Mouse (Mus musculus) kidney, embryonic 14.5 days (tissue): ENCODE data around the gene Zfp229. TPM values are rescaled to one million over a fixed set of nuclear protein-coding genes. Genes with fewer than 3 reads are reported as not detected.
A peak's percentile ranks its signal among the peaks of the same experiment; 100 is the strongest.
"Not testable (repeated sequence)": the region's sequence is repeated elsewhere in the genome, so short reads cannot be mapped to it uniquely, and the experiment has no call there.

Experiments
- ATAC-seq: fragments of 200-750 bp; cut with Nextera tagmentation; 2 replicates; pipeline ENCODE4 v1.8.0; 2017; ENCODE audit warnings: moderate number of reproducible peaks, mild to moderate bottlenecking, moderate TSS enrichment, moderate library complexity; ENCODE audit not compliant: low FRiP score, low TSS enrichment
- H3K27ac ChIP-seq: fragments of 300-500 bp; sonication (generic); 2 replicates; pipeline ENCODE4 v1.5.1; 2014; ENCODE audit warnings: low read depth, mild to moderate bottlenecking, low read length, moderate library complexity, mixed read lengths
- H3K27me3 ChIP-seq: fragments of 300-500 bp; sonication (generic); 2 replicates; pipeline ENCODE4 v1.6.1; 2014; ENCODE audit warnings: mild to moderate bottlenecking, low read length; ENCODE audit not compliant: control insufficient read depth, insufficient read depth
- H3K36me3 ChIP-seq: fragments of 300-500 bp; sonication (generic); 2 replicates; pipeline ENCODE4 v1.6.1; 2014; ENCODE audit warnings: low read length, mixed read lengths; ENCODE audit not compliant: control insufficient read depth, insufficient read depth
- H3K4me1 ChIP-seq: fragments of 300-500 bp; sonication (generic); 2 replicates; pipeline ENCODE4 v1.6.1; 2014; ENCODE audit warnings: low read length, mixed read lengths; ENCODE audit not compliant: control insufficient read depth, insufficient read depth
- H3K4me2 ChIP-seq: fragments of 300-500 bp; sonication (generic); replicated peaks from 2 replicates; pipeline ENCODE4 v1.6.1; 2014; ENCODE audit warnings: low read depth, mild to moderate bottlenecking, low read length
- H3K4me3 ChIP-seq: fragments of 300-500 bp; sonication (generic); 2 replicates; pipeline ENCODE4 v1.5.1; 2014; ENCODE audit warnings: mild to moderate bottlenecking, low read length
- H3K9ac ChIP-seq: fragments of 300-500 bp; sonication (generic); 2 replicates; pipeline ENCODE4 v1.6.1; 2014; ENCODE audit warnings: low read depth, mild to moderate bottlenecking, low read length, moderate library complexity
- H3K9me3 ChIP-seq: fragments of 300-500 bp; sonication (generic); 2 replicates; pipeline ENCODE4 v1.6.1; 2016; ENCODE audit warnings: low read length; ENCODE audit not compliant: control insufficient read depth
- WGBS: fragments of 180-500 bp; shearing (Covaris S2); extraction: QIAGEN DNeasy Blood & Tissue Kit; methylation state at CpG from one replicate; pipeline ENCODE4 v1.1.7; 2014; 5-methylcytosine and 5-hydroxymethylcytosine counted together
- polyA plus RNA-seq: library from polyadenylated mRNA; unstranded; fragments of >200 nt; fragmentation: Nextera tagmentation; extraction: Ambion mirVana; gene quantifications from 2 replicates; pipeline ENCODE4 v1.2.1, GENCODE M21; 2014

Zfp229 gene
- polyA plus RNA-seq, 1 experiment from 2014 or later: 8.8 TPM

DNA sequence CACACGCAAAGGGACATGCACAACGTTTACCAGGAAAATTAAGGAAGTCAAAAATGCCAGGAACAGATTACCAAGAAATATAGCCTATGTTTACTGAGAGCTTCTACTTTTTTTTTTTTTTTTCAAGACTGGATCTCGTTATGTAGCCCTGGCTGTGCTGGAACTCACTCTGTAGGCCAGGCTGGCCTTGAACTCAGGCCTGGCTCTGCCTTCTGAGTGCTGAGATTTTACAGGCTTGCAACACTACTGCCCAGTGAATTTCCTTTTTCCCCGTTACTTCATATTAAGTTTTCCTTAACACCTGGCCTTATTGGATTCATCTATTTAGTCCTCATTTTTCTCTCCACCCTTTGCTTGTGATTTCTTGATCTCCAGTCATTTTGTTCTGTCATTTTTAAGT is 2.5 kb downstream of the Zfp229 start:
- peak overlapping the region; percentile 78; the same call in 1 of the 2 replicates for H3K27ac ChIP-seq
- H3K36me3 ChIP-seq: peaks cover 6% of the 10 kb centered on the region; the same call in 1 of the 2 replicates
- H3K4me2 ChIP-seq: peak overlapping the region; percentile 39
- H3K9ac ChIP-seq: peak overlapping the region; percentile 75; the same call in 1 of the 2 replicates
- H3K9me3 ChIP-seq: no peaks in the 10 kb centered on the region
- peak overlapping the region; percentile 66 for H3K4me3 ChIP-seq
- H3K27me3 ChIP-seq: no peaks in the 10 kb centered on the region
- H3K4me1 ChIP-seq: no peaks in the 10 kb centered on the region
- WGBS: 88% methylated on average over 4 of the region's 4 CpGs
- no peak for ATAC-seq

DNA sequence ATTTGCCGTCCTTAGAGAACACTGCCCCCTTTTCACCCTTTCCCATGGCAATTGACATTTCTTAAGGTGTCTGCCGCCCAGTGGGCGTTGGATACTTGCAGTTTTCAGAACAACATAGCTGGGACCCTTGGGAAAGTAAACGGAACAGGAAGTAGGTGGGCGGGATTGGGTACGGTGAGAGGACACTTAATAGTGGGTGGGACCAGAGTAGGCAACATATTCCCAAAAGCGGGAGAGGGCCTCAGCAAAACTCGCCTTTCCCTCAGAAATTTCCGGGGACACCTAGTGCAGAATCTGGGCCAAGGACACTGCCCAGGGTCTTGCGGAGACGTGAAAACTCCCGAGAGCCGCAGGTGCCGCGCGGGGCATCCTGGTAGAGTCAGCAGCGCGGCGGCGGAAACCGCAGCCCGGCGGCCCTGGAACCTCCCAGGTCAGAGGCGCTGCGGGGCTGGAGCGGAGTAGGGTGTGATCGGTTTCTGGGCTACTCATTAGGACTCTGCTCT is 3.0 kb downstream of the Zfp229 start:
- Histone ChIP-seq H3K9ac (peak overlapping the region; percentile 75), H3K4me1 (no peaks in the 10 kb centered on the region), H3K27ac (peak overlapping the region; percentile 78), H3K4me3 (peak overlapping the region; percentile 66), H3K27me3 (no peaks in the 10 kb centered on the region), H3K4me2 (peak overlapping the region; percentile 39), H3K36me3 (peaks cover 9% of the 10 kb centered on the region; the same call in 1 of the 2 replicates), H3K9me3 (no peaks in the 10 kb centered on the region)
- peak; percentile 99 for ATAC-seq
- WGBS: under 1% methylated on average over 27 of the region's 27 CpGs

DNA sequence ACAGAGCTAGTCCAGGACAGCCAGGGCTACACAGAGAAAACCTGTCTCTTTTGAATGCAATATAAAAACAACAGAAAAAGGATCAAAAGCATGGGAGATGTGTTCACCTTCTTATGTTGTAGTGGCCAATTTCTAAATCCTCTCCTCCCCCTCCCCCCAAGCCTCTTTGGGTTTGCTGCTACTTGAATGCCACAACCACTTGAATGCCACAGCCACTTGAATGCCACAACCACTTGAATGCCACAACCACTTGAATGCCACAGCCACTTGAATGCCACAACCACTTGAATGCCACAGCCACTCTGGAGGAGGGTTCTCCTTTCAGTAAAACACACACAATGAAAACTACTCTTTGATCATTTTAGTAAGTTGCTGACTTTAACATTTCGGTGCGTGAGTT is 22.2 kb downstream of the Zfp229 start:
- H3K4me1 ChIP-seq: no peaks in the 10 kb centered on the region
- H3K27me3 ChIP-seq: no peaks in the 10 kb centered on the region
- H3K4me3 ChIP-seq: no peak overlapping the region
- WGBS: 87% methylated on average over 2 of the region's 2 CpGs
- H3K9ac ChIP-seq: no peak overlapping the region
- no peaks in the 10 kb centered on the region for H3K36me3 ChIP-seq
- no peak overlapping the region for H3K27ac ChIP-seq
- ATAC-seq: no peak
- H3K4me2 ChIP-seq: no peak overlapping the region
- no peaks in the 10 kb centered on the region for H3K9me3 ChIP-seq

DNA sequence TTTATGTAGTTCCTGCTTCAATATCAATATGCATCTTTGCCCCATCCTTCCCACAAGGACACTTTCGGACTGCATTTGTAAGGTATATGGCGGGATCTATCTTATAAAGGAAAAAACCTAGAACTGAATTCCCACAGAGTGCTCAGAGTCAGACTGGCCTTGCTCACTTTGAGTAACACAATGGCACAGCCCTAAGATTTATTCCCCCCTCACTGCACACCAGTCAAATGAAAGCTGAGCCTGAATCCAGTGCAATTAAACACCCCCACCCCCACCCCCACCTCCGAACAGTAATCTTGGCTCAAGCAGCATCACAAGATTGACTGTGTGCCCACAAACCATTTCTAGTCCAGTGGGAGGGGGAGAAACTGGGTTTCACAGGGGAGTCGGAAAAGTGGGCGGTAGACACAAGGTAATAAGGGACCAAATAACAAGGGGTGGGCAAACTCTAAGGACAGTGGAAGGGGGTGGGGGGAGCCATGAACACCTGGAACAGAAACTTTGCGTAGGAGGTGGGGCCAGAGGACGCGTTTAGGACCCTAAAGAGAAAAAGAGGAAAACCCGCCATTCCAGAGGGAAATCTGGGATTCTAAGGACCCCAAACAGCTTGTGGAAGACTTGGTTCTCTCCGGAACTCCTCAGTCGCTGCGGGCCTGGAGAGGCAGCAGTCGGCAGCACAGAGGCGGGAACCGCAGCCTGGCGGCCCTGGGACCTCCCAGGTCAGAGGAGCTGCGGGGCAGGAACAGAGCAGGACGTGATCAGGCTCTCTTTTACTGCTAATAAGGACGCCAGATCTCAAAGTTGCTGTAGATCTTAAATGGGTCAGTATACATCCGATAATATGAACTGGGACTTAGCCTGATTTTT is 23.0 kb downstream of the Zfp229 start:
- H3K27me3 ChIP-seq: no peaks in the 10 kb centered on the region
- 9% methylated on average over 20 of the region's 20 CpGs for WGBS
- H3K4me2 ChIP-seq: peak overlapping the region; percentile 58
- peak overlapping the region; percentile 23; the same call in 1 of the 2 replicates for H3K9ac ChIP-seq
- peak; percentile 87 for ATAC-seq
- H3K36me3 ChIP-seq: no peaks in the 10 kb centered on the region
- no peaks in the 10 kb centered on the region for H3K4me1 ChIP-seq
- H3K4me3 ChIP-seq: peak overlapping the region; percentile 36
- no peaks in the 10 kb centered on the region for H3K9me3 ChIP-seq
- H3K27ac ChIP-seq: no peak overlapping the region

DNA sequence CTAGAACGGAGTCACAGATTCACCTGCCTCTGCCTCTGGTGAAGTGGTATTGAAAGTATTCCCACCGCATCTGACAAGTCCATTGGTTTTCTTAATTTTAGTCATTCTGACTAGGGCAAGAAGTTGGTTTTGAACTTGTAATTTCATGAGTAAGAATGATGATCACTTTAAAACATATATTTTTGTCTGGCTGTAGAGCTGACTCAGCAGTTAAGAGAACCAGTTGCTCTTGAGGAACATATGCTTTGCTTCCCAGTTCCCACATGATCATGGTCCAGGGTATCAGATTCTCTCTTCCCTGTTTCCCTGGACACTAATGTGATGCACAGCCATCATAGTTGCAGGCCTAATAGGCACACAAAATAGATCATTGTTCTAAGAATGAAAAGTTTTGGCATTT is 39.7 kb downstream of the Zfp229 start:
- 84% methylated on average over 2 of the region's 2 CpGs for WGBS
- Histone ChIP-seq H3K9ac (no peak overlapping the region), H3K4me1 (no peaks in the 10 kb centered on the region), H3K27me3 (no peaks in the 10 kb centered on the region), H3K9me3 (no peaks in the 10 kb centered on the region), H3K36me3 (no peaks in the 10 kb centered on the region), H3K4me2 (no peak overlapping the region), H3K4me3 (no peak overlapping the region), H3K27ac (no peak overlapping the region)
- ATAC-seq: no peak

DNA sequence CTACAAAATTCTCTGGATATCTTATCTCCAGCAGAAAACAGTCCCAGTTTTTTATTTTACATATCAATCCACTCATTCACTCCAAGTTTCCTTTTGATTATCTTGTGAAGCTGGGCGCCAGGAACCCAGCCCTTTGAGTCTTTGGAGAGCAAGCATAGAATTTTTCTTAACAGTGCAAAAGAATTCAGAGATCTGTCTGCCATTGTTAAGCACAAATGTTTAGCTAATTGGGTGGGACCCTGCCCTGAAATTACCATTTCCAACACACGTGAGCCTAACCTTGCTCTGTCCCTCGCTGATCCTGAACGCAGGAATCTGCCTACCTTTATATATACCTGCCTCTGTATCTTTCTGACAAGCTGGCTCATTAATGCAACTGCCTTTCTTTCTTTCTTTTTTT is 61.7 kb downstream of the Zfp229 start:
- Histone ChIP-seq H3K4me1 (no peaks in the 10 kb centered on the region), H3K27me3 (no peaks in the 10 kb centered on the region), H3K4me3 (no peak overlapping the region), H3K36me3 (no peaks in the 10 kb centered on the region), H3K9ac (no peak overlapping the region), H3K9me3 (no peaks in the 10 kb centered on the region), H3K27ac (no peak overlapping the region), H3K4me2 (no peak overlapping the region)
- 84% methylated on average over 4 of the region's 4 CpGs for WGBS
- no peak for ATAC-seq

DNA sequence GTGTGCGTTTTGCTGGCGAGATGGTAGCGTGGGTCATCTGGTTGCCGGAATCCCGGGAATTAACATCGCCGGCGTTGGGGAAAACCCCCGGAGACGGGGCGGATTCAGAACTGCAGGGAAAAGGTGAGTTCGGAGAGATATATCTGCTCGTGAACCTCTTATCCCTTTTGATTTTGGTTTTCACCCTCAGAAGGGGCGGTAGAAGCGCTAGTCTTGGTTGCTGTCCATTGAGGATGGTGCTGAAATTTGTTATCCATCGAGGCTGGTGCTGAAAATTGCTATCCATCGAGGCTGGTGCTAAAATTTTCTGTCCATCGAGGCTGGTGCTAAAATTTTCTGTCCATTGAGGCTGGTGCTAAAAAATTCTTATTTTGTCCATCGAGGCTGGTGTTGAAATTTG is 70.8 kb downstream of the Zfp229 start:
- H3K4me2 ChIP-seq, H3K4me3 ChIP-seq, H3K36me3 ChIP-seq, H3K27me3 ChIP-seq, H3K9me3 ChIP-seq, H3K27ac ChIP-seq, H3K4me1 ChIP-seq, ATAC-seq, H3K9ac ChIP-seq: not testable (repeated sequence)
- 43% methylated on average over 17 of the region's 19 CpGs for WGBS

Other genes starting within 250 kb of the Zfp229 start
- 9.4 and 14.1 TPM in 2 replicates for gene Zfp53, start 241.8 kb upstream of the Zfp229 start, polyA plus RNA-seq
- gene Zfp52, start 195.3 kb upstream of the Zfp229 start, polyA plus RNA-seq: 3.0 and 3.6 TPM in 2 replicates
- 22.8 and 24.3 TPM in 2 replicates for gene Zfp948, start 163.8 kb upstream of the Zfp229 start, polyA plus RNA-seq
- 2.6 and 4.4 TPM in 2 replicates for gene Zfp983, start 80.2 kb upstream of the Zfp229 start, polyA plus RNA-seq
- gene Gm10226, start 38.9 kb upstream of the Zfp229 start, polyA plus RNA-seq: 6.1 and 7.7 TPM in 2 replicates
- gene Zfp760, start 23.1 kb upstream of the Zfp229 start, polyA plus RNA-seq: 12.9 and 18.4 TPM in 2 replicates
- gene Zfp820, start 115.0 kb downstream of the Zfp229 start, polyA plus RNA-seq: 6.6 and 7.9 TPM in 2 replicates
- 9.5 and 11.4 TPM in 2 replicates for gene Zfp995, start 179.1 kb downstream of the Zfp229 start, polyA plus RNA-seq
- 23.4 and 23.7 TPM in 2 replicates for gene Zfp942, start 231.7 kb downstream of the Zfp229 start, polyA plus RNA-seq
- gene Zfp943, start 231.8 kb downstream of the Zfp229 start, polyA plus RNA-seq: 17.7 TPM in 2 replicates